Mouse (Mus musculus): ENCODE measurements around the gene Slc38a6. TPM values are rescaled to one million over a fixed set of nuclear protein-coding genes. Genes with fewer than 3 reads are reported as not detected.

Slc38a6 gene
- polyA plus RNA-seq, 2 experiments, result 13.1 to 37.6 TPM

GRCm38 (mm10) chr12:73308711-73309110 is 22.1 kb downstream of the Slc38a6 start:
- WGBS, result 62% methylated on average over 2 of the region's 2 CpGs
- DNase-seq (ENCODE audit: low spot score) (no peak), ATAC-seq (ENCODE audit: low FRiP score, low read depth) (no peak)
- H3K4me3 ChIP-seq (replicated peaks; ENCODE audit: low read length), result no peak overlapping the region
- H3K4me2 ChIP-seq (replicated peaks; ENCODE audit: low read depth, low read length, severe bottlenecking), result no peak overlapping the region
- 0 out of 2 replicates have a peak, but pooled peaks cover 2% of the 10 kb centered on the region for H3K36me3 ChIP-seq (ENCODE audit: control insufficient read depth, insufficient read depth, low read length)
- H3K4me1 ChIP-seq (ENCODE audit: control insufficient read depth, insufficient read depth, low read length), result no peaks in the 10 kb centered on the region
- no peaks in the 10 kb centered on the region for H3K27me3 ChIP-seq (ENCODE audit: control insufficient read depth, insufficient read depth, low read length)
- H3K9me3 ChIP-seq (ENCODE audit: control insufficient read depth, low read length), result no peaks in the 10 kb centered on the region
- no peak overlapping the region for H3K9ac ChIP-seq (ENCODE audit: low read depth, low read length, severe bottlenecking)
- no peak for TF ChIP-seq POLR2A (IDR thresholded peaks at IDR 0.05; ENCODE audit: borderline replicate concordance, extremely low read depth, insufficient read depth, insufficient read length)
- H3K27ac ChIP-seq (replicated peaks; ENCODE audit: low read depth, low read length), result no peak overlapping the region

- no peak for DNase-seq (ENCODE audit: low spot score)
- Histone ChIP-seq H3K36me3 (ENCODE audit: control insufficient read depth, insufficient read depth, low read length) (no peaks in the 10 kb centered on the region), H3K27me3 (ENCODE audit: control insufficient read depth, insufficient read depth, low read length) (no peaks in the 10 kb centered on the region), H3K27ac (replicated peaks; ENCODE audit: low read depth, low read length) (no peak overlapping the region), H3K9me3 (ENCODE audit: control insufficient read depth, low read length) (no peaks in the 10 kb centered on the region), H3K4me1 (ENCODE audit: control insufficient read depth, insufficient read depth, low read length) (no peaks in the 10 kb centered on the region), H3K9ac (ENCODE audit: low read depth, low read length, severe bottlenecking) (no peak overlapping the region), H3K4me2 (replicated peaks; ENCODE audit: low read depth, low read length, severe bottlenecking) (no peak overlapping the region), H3K4me3 (replicated peaks; ENCODE audit: low read length) (no peak overlapping the region)
- no peak for ATAC-seq (ENCODE audit: low FRiP score, low read depth)
- TF ChIP-seq POLR2A (IDR thresholded peaks at IDR 0.05; ENCODE audit: borderline replicate concordance, extremely low read depth, insufficient read depth, insufficient read length), result no peak
- WGBS, result 90% methylated on average over 7 of the region's 7 CpGs
These were observed 31.4 kb downstream of the Slc38a6 start for GRCm38 (mm10) chr12:73317706-73318686.

- TF ChIP-seq POLR2A (IDR thresholded peaks at IDR 0.05; ENCODE audit: borderline replicate concordance, extremely low read depth, insufficient read depth, insufficient read length), result no peak
- H3K9ac ChIP-seq (ENCODE audit: low read depth, low read length, severe bottlenecking), result no peak overlapping the region
- no peak for ATAC-seq (ENCODE audit: low FRiP score, low read depth)
- DNase-seq (ENCODE audit: low spot score), result no peak
- no peak overlapping the region for H3K4me2 ChIP-seq (replicated peaks; ENCODE audit: low read depth, low read length, severe bottlenecking)
- no peaks in the 10 kb centered on the region for H3K27me3 ChIP-seq (ENCODE audit: control insufficient read depth, insufficient read depth, low read length)
- peaks cover 18% of the 10 kb centered on the region for H3K4me1 ChIP-seq (ENCODE audit: control insufficient read depth, insufficient read depth, low read length)
- H3K36me3 ChIP-seq (ENCODE audit: control insufficient read depth, insufficient read depth, low read length), result no peaks in the 10 kb centered on the region
- H3K27ac ChIP-seq (replicated peaks; ENCODE audit: low read depth, low read length), result no peak overlapping the region
- no peaks in the 10 kb centered on the region for H3K9me3 ChIP-seq (ENCODE audit: control insufficient read depth, low read length)
- no peak overlapping the region for H3K4me3 ChIP-seq (replicated peaks; ENCODE audit: low read length)
- 80% methylated on average over 8 of the region's 8 CpGs for WGBS
These were observed 37.6 kb downstream of the Slc38a6 start for GRCm38 (mm10) chr12:73324180-73324586.

GRCm38 (mm10) chr12:73324742-73325141 is 38.2 kb downstream of the Slc38a6 start:
- no peak overlapping the region for H3K4me3 ChIP-seq (replicated peaks; ENCODE audit: low read length)
- H3K9ac ChIP-seq (ENCODE audit: low read depth, low read length, severe bottlenecking), result no peak overlapping the region
- peaks cover 18% of the 10 kb centered on the region for H3K4me1 ChIP-seq (ENCODE audit: control insufficient read depth, insufficient read depth, low read length)
- 92% methylated on average over 1 of the region's 1 CpGs for WGBS
- DNase-seq (ENCODE audit: low spot score) (no peak), ATAC-seq (ENCODE audit: low FRiP score, low read depth) (no peak)
- H3K4me2 ChIP-seq (replicated peaks; ENCODE audit: low read depth, low read length, severe bottlenecking), result no peak overlapping the region
- H3K9me3 ChIP-seq (ENCODE audit: control insufficient read depth, low read length), result no peaks in the 10 kb centered on the region
- no peaks in the 10 kb centered on the region for H3K36me3 ChIP-seq (ENCODE audit: control insufficient read depth, insufficient read depth, low read length)
- no peak overlapping the region for H3K27ac ChIP-seq (replicated peaks; ENCODE audit: low read depth, low read length)
- TF ChIP-seq POLR2A (IDR thresholded peaks at IDR 0.05; ENCODE audit: borderline replicate concordance, extremely low read depth, insufficient read depth, insufficient read length), result no peak
- H3K27me3 ChIP-seq (ENCODE audit: control insufficient read depth, insufficient read depth, low read length), result no peaks in the 10 kb centered on the region

- no peak for TF ChIP-seq POLR2A (IDR thresholded peaks at IDR 0.05; ENCODE audit: borderline replicate concordance, extremely low read depth, insufficient read depth, insufficient read length)
- no peak overlapping the region for H3K27ac ChIP-seq (replicated peaks; ENCODE audit: low read depth, low read length)
- H3K9ac ChIP-seq (ENCODE audit: low read depth, low read length, severe bottlenecking), result no peak overlapping the region
- no peak for DNase-seq (ENCODE audit: low spot score)
- peaks cover 18% of the 10 kb centered on the region for H3K4me1 ChIP-seq (ENCODE audit: control insufficient read depth, insufficient read depth, low read length)
- no peaks in the 10 kb centered on the region for H3K9me3 ChIP-seq (ENCODE audit: control insufficient read depth, low read length)
- 63% methylated on average over 2 of the region's 2 CpGs for WGBS
- no peak overlapping the region for H3K4me2 ChIP-seq (replicated peaks; ENCODE audit: low read depth, low read length, severe bottlenecking)
- H3K27me3 ChIP-seq (ENCODE audit: control insufficient read depth, insufficient read depth, low read length), result no peaks in the 10 kb centered on the region
- no peaks in the 10 kb centered on the region for H3K36me3 ChIP-seq (ENCODE audit: control insufficient read depth, insufficient read depth, low read length)
- ATAC-seq (ENCODE audit: low FRiP score, low read depth), result no peak
- H3K4me3 ChIP-seq (replicated peaks; ENCODE audit: low read length), result no peak overlapping the region
These were observed 38.6 kb downstream of the Slc38a6 start for GRCm38 (mm10) chr12:73325181-73325580.
